Mouse (Mus musculus) forebrain, embryonic 12.5 days (tissue): ENCODE data around the gene Tnnt1. TPM values are rescaled to one million over a fixed set of nuclear protein-coding genes. Genes with fewer than 3 reads are reported as not detected.

ENCODE experiments used
- ATAC-seq: fragments of 200-750 bp; cut with Nextera tagmentation; 2 replicates; pipeline ENCODE4 v1.8.0; 2017; ENCODE audit warnings: moderate TSS enrichment; ENCODE audit not compliant: low FRiP score
- H3K27ac ChIP-seq: fragments of 300-500 bp; sonication (generic); 2 replicates; pipeline ENCODE4 v1.5.1; 2016; ENCODE audit warnings: mild to moderate bottlenecking
- H3K27me3 ChIP-seq: fragments of 300-500 bp; sonication (generic); 2 replicates; pipeline ENCODE4 v1.6.1; 2016; ENCODE audit warnings: mild to moderate bottlenecking
- H3K36me3 ChIP-seq: fragments of 300-500 bp; sonication (generic); replicated peaks from 2 replicates; pipeline ENCODE4 v1.6.1; 2016; ENCODE audit warnings: mild to moderate bottlenecking
- H3K4me1 ChIP-seq: fragments of 300-500 bp; sonication (generic); 2 replicates; pipeline ENCODE4 v1.6.1; 2016
- H3K4me2 ChIP-seq: fragments of 300-500 bp; sonication (generic); 2 replicates; pipeline ENCODE4 v1.6.1; 2016; ENCODE audit warnings: mild to moderate bottlenecking, moderate library complexity
- H3K4me3 ChIP-seq: fragments of 300-500 bp; sonication (generic); replicated peaks from 2 replicates; pipeline ENCODE4 v1.5.1; 2016; ENCODE audit warnings: mild to moderate bottlenecking
- H3K9ac ChIP-seq: fragments of 300-500 bp; sonication (generic); 2 replicates; pipeline ENCODE4 v1.6.1; 2016; ENCODE audit warnings: mild to moderate bottlenecking
- H3K9me3 ChIP-seq: fragments of 300-500 bp; sonication (generic); 2 replicates; pipeline ENCODE4 v1.6.1; 2016
- WGBS: fragments of 180-500 bp; shearing (Covaris S2); methylation state at CpG from one replicate; pipeline ENCODE4 v1.1.7; 2016; 5-methylcytosine and 5-hydroxymethylcytosine counted together
- polyA plus RNA-seq: library from polyadenylated mRNA; unstranded; fragments of >200 nt; fragmentation: Nextera tagmentation; extraction: Ambion mirVana; gene quantifications from 2 replicates; pipeline ENCODE4 v1.2.1, GENCODE M21; 2016

The Tnnt1 gene
- polyA plus RNA-seq = 5.6 and 8.3 TPM in 2 replicates

GRCm38 (mm10) chr7:4516332-4517050, at the start of gene Tnnt1:
TSS of gene Tnnt1 (minus strand) at chr7:4516382.
- no peak within 1 kb of the TSS for H3K9ac ChIP-seq
- H3K27me3 ChIP-seq = peaks cover 14% of the 10 kb centered on the region
- no peak within 1 kb of the TSS for H3K27ac ChIP-seq
- H3K4me2 ChIP-seq = no peak within 1 kb of the TSS
- peaks cover 32% of the 10 kb centered on the region for H3K4me1 ChIP-seq
- no peaks in the 10 kb centered on the region for H3K9me3 ChIP-seq
- H3K4me3 ChIP-seq = no peak within 1 kb of the TSS
- H3K36me3 ChIP-seq = no peaks in the 10 kb centered on the region
- WGBS = 16% methylated on average over 3 of the region's 4 CpGs
- peak; percentile 47; the same call in 1 of the 2 replicates for ATAC-seq

GRCm38 (mm10) chr7:4562660-4563059, 46.5 kb upstream of the Tnnt1 start:
- Histone ChIP-seq H3K4me1 (no peaks in the 10 kb centered on the region), H3K9ac (no peak overlapping the region), H3K4me3 (no peak overlapping the region), H3K36me3 (no peaks in the 10 kb centered on the region), H3K4me2 (no peak overlapping the region), H3K27ac (no peak overlapping the region), H3K9me3 (no peaks in the 10 kb centered on the region), H3K27me3 (no peaks in the 10 kb centered on the region)
- 87% methylated on average over 3 of the region's 3 CpGs for WGBS
- no peak for ATAC-seq

- H3K9me3 ChIP-seq = no peaks in the 10 kb centered on the region
- peaks cover 3% of the 10 kb centered on the region; the same call in 1 of the 2 replicates for H3K4me1 ChIP-seq
- peaks cover 21% of the 10 kb centered on the region; the same call in 1 of the 2 replicates for H3K27me3 ChIP-seq
- H3K4me3 ChIP-seq = no peak overlapping the region
- H3K9ac ChIP-seq = no peak overlapping the region
- no peaks in the 10 kb centered on the region for H3K36me3 ChIP-seq
- 69% methylated on average over 6 of the region's 6 CpGs for WGBS
- H3K27ac ChIP-seq = no peak overlapping the region
- no peak overlapping the region for H3K4me2 ChIP-seq
- ATAC-seq = peak; percentile 60
Observed at GRCm38 (mm10) chr7:4557167-4557560, 41.0 kb upstream of the Tnnt1 start.

- no peak overlapping the region for H3K4me3 ChIP-seq
- H3K9me3 ChIP-seq = no peaks in the 10 kb centered on the region
- no peak overlapping the region for H3K9ac ChIP-seq
- peaks cover 21% of the 10 kb centered on the region; the same call in 1 of the 2 replicates for H3K27me3 ChIP-seq
- H3K4me2 ChIP-seq = no peak overlapping the region
- no peaks in the 10 kb centered on the region for H3K36me3 ChIP-seq
- ATAC-seq = peak; percentile 89
- H3K27ac ChIP-seq = no peak overlapping the region
- WGBS = 24% methylated on average over 15 of the region's 15 CpGs
- H3K4me1 ChIP-seq = peaks cover 3% of the 10 kb centered on the region; the same call in 1 of the 2 replicates
Observed at GRCm38 (mm10) chr7:4556256-4557166, 40.3 kb upstream of the Tnnt1 start.

GRCm38 (mm10) chr7:4547221-4547641, 31.0 kb upstream of the Tnnt1 start, which contains the start of gene Syt5:
TSS of gene Syt5 (minus strand) at chr7:4547541.
- Histone ChIP-seq H3K4me1 (peaks cover 22% of the 10 kb centered on the region), H3K27ac (peak within 1 kb of the TSS; percentile 78), H3K27me3 (peaks cover 4% of the 10 kb centered on the region), H3K9ac (peak within 1 kb of the TSS; percentile 56), H3K9me3 (no peaks in the 10 kb centered on the region), H3K4me2 (peak within 1 kb of the TSS; percentile 75), H3K4me3 (peak within 1 kb of the TSS; percentile 49), H3K36me3 (0 out of 2 replicates have a peak, but pooled peaks cover 6% of the 10 kb centered on the region)
- ATAC-seq = peak; percentile 71
- WGBS = 7% methylated on average over 25 of the region's 33 CpGs

GRCm38 (mm10) chr7:4546591-4547131, 30.5 kb upstream of the Tnnt1 start:
- H3K27me3 ChIP-seq = peaks cover 4% of the 10 kb centered on the region
- H3K27ac ChIP-seq = peak overlapping the region; percentile 78
- WGBS = 1% methylated on average over 26 of the region's 26 CpGs
- peaks cover 22% of the 10 kb centered on the region for H3K4me1 ChIP-seq
- H3K9ac ChIP-seq = peak overlapping the region; percentile 56
- H3K36me3 ChIP-seq = 0 out of 2 replicates have a peak, but pooled peaks cover 6% of the 10 kb centered on the region
- peak; percentile 94 for ATAC-seq
- H3K4me2 ChIP-seq = peak overlapping the region; percentile 75
- H3K4me3 ChIP-seq = peak overlapping the region; percentile 49
- no peaks in the 10 kb centered on the region for H3K9me3 ChIP-seq

GRCm38 (mm10) chr7:4546050-4546449, 29.9 kb upstream of the Tnnt1 start:
- H3K9ac ChIP-seq = peak overlapping the region; percentile 56; the same call in 1 of the 2 replicates
- H3K4me1 ChIP-seq = peaks cover 22% of the 10 kb centered on the region
- peak overlapping the region; percentile 49 for H3K4me3 ChIP-seq
- H3K4me2 ChIP-seq = peak overlapping the region; percentile 75
- no peak overlapping the region for H3K27ac ChIP-seq
- ATAC-seq = peak; percentile 69
- 0 out of 2 replicates have a peak, but pooled peaks cover 6% of the 10 kb centered on the region for H3K36me3 ChIP-seq
- H3K27me3 ChIP-seq = peaks cover 2% of the 10 kb centered on the region
- no peaks in the 10 kb centered on the region for H3K9me3 ChIP-seq
- 73% methylated on average over 15 of the region's 15 CpGs for WGBS

- Histone ChIP-seq H3K36me3 (0 out of 2 replicates have a peak, but pooled peaks cover 6% of the 10 kb centered on the region), H3K27ac (no peak overlapping the region), H3K27me3 (no peaks in the 10 kb centered on the region; the same call in 1 of the 2 replicates), H3K4me1 (peaks cover 17% of the 10 kb centered on the region), H3K9ac (no peak overlapping the region), H3K4me2 (no peak overlapping the region), H3K4me3 (no peak overlapping the region), H3K9me3 (no peaks in the 10 kb centered on the region)
- WGBS = 42% methylated on average over 17 of the region's 17 CpGs
- ATAC-seq = no peak
Observed at GRCm38 (mm10) chr7:4542013-4542412, 25.8 kb upstream of the Tnnt1 start.

- Histone ChIP-seq H3K36me3 (0 out of 2 replicates have a peak, but pooled peaks cover 6% of the 10 kb centered on the region), H3K27me3 (no peaks in the 10 kb centered on the region; the same call in 1 of the 2 replicates), H3K9me3 (no peaks in the 10 kb centered on the region), H3K9ac (no peak overlapping the region), H3K4me2 (no peak overlapping the region), H3K4me1 (peaks cover 10% of the 10 kb centered on the region), H3K4me3 (no peak overlapping the region), H3K27ac (no peak overlapping the region)
- 78% methylated on average over 5 of the region's 5 CpGs for WGBS
- no peak for ATAC-seq
Observed at GRCm38 (mm10) chr7:4541344-4541743, 25.2 kb upstream of the Tnnt1 start.

GRCm38 (mm10) chr7:4539019-4539418, 22.8 kb upstream of the Tnnt1 start:
- no peaks in the 10 kb centered on the region; the same call in 1 of the 2 replicates for H3K27me3 ChIP-seq
- H3K9me3 ChIP-seq = no peaks in the 10 kb centered on the region
- no peak overlapping the region for H3K9ac ChIP-seq
- no peak overlapping the region for H3K4me3 ChIP-seq
- H3K36me3 ChIP-seq = 0 out of 2 replicates have a peak, but pooled peaks cover 6% of the 10 kb centered on the region
- no peak overlapping the region for H3K27ac ChIP-seq
- H3K4me2 ChIP-seq = no peak overlapping the region
- 72% methylated on average over 2 of the region's 2 CpGs for WGBS
- H3K4me1 ChIP-seq = no peaks in the 10 kb centered on the region
- ATAC-seq = no peak

GRCm38 (mm10) chr7:4537181-4537580, 21.0 kb upstream of the Tnnt1 start:
- Histone ChIP-seq H3K4me2 (no peak overlapping the region), H3K36me3 (no peaks in the 10 kb centered on the region), H3K27me3 (no peaks in the 10 kb centered on the region; the same call in 1 of the 2 replicates), H3K9me3 (no peaks in the 10 kb centered on the region), H3K4me1 (peaks cover 4% of the 10 kb centered on the region), H3K27ac (no peak overlapping the region), H3K9ac (no peak overlapping the region), H3K4me3 (no peak overlapping the region)
- no peak for ATAC-seq
- 53% methylated on average over 4 of the region's 4 CpGs for WGBS

- H3K9ac ChIP-seq = no peak overlapping the region
- ATAC-seq = no peak
Observed at GRCm38 (mm10) chr7:4536369-4536768, 20.2 kb upstream of the Tnnt1 start.

More at GRCm38 (mm10) chr7:4536369-4536768, 20.2 kb upstream of the Tnnt1 start:
- Histone ChIP-seq H3K27me3 (peaks cover 6% of the 10 kb centered on the region), H3K4me3 (no peak overlapping the region), H3K4me2 (no peak overlapping the region), H3K27ac (no peak overlapping the region), H3K9me3 (no peaks in the 10 kb centered on the region), H3K36me3 (no peaks in the 10 kb centered on the region), H3K4me1 (peaks cover 11% of the 10 kb centered on the region)
- WGBS = 83% methylated on average over 4 of the region's 4 CpGs
